Mouse (Mus musculus): ENCODE measurements at regions not wholly inside any gene's neighbourhood (a gene's known extent, or its start where the extent isn't known, plus 50 kb on each side); places are given as distances from the start of the nearest gene placed in this dataset.
A peak's percentile ranks its signal among the peaks of the same experiment; 100 is the strongest.

DNA sequence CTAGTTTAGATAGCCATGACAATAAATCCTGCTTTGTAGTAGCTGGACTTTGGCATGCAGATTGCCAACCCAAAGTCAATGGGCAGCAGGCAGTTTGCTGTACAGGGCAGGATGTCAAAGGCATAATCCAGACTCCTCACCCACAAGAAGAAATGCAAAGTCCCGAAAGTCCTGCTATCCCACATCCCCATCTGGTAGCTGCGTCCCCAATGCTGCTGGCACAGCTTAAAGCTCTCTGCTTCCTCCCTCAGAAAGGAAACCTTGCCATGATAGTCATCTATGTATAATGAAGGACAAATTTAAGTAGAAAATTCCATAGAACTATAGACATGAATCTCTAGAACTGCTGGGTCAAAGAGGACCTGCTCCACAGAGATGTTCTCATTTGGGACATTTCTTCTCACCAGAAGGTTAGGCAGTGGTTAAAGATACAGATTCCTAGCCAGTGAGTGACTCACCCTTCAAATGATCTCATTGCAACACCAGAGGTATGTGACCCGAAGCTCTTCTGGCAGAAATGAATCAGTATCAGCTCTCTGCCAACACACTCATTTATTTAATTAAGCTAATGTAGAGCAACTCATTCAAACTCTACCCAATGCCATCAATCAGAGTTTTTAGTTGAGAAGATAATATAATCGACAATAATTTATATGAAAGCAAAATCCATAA is 217.3 kb upstream of the Tusc1 start:
- Histone ChIP-seq H3K4me3 (ENCODE audit: low read depth, low read length) (no peak overlapping the region), H3K4me2 (ENCODE audit: low read depth, low read length) (no peak overlapping the region), H3K9me3 (replicated peaks; ENCODE audit: control insufficient read depth, low read length) (no peaks in the 10 kb centered on the region), H3K4me1 (ENCODE audit: control insufficient read depth, low read depth, low read length) (peaks cover 13% of the 10 kb centered on the region), H3K9ac (ENCODE audit: low read depth, low read length) (no peak overlapping the region), H3K27me3 (ENCODE audit: control insufficient read depth, insufficient read depth, low read depth, low read length) (no peaks in the 10 kb centered on the region), H3K27ac (ENCODE audit: low read length) (no peak overlapping the region), H3K36me3 (ENCODE audit: control insufficient read depth, insufficient read depth) (no peaks in the 10 kb centered on the region)
- ATAC-seq (ENCODE audit: low read depth): no peak
- WGBS (ENCODE audit: insufficient replicate concordance): 66% methylated on average over 4 of the region's 4 CpGs

DNA sequence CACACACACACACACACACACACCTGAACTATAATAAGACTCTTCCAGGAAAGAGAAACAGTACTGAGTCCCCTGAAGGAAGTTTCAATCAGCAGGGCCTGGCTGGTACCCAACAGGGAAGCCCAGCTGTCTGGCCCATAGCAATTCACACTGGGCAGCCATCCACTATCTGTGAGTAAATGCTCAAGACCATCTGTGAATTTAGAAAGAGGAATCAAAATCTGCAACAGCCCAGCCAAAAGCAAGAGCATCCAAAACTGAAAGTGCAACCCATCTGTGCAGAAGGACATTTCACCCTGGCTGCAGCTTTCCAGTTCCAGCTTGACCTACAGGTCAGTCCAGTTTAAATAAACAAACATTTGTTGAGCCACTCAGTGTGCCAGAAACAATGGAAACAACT is 215.8 kb upstream of the Tusc1 start:
- H3K9ac ChIP-seq (ENCODE audit: low read depth, low read length): no peak overlapping the region
- no peaks in the 10 kb centered on the region for H3K36me3 ChIP-seq (ENCODE audit: control insufficient read depth, insufficient read depth)
- no peaks in the 10 kb centered on the region for H3K9me3 ChIP-seq (replicated peaks; ENCODE audit: control insufficient read depth, low read length)
- H3K4me3 ChIP-seq (ENCODE audit: low read depth, low read length): no peak overlapping the region
- H3K27ac ChIP-seq (ENCODE audit: low read length): no peak overlapping the region
- no peak for ATAC-seq (ENCODE audit: low read depth)
- peaks cover 12% of the 10 kb centered on the region for H3K4me1 ChIP-seq (ENCODE audit: control insufficient read depth, low read depth, low read length)
- H3K4me2 ChIP-seq (ENCODE audit: low read depth, low read length): no peak overlapping the region
- no peaks in the 10 kb centered on the region for H3K27me3 ChIP-seq (ENCODE audit: control insufficient read depth, insufficient read depth, low read depth, low read length)

DNA sequence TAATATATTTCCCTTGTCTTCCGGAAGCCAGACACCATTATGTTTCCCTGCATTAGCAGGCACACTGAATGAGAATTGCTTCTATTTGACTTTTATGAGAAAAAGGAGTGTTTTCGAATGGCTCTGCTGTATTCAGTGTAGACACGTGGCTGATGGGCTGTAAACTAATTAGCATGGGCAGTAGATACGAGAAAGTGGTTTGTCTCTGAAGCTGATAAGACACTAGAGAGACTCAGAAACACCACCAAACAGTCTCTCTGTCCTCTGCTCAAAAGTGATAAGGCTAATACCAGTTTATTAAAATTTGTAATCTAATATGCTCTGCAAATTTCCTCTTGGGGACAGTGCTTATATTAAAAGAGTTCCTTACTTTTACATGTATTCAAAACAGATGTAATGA is 205.3 kb upstream of the Tusc1 start:
- ATAC-seq (ENCODE audit: low read depth): peak; percentile 100
- 25% methylated on average over 4 of the region's 4 CpGs for WGBS (ENCODE audit: insufficient replicate concordance)

GRCm38 (mm10) chr4:93527382-93527781 is 192.1 kb upstream of the Tusc1 start:
- no peak overlapping the region for H3K4me2 ChIP-seq (ENCODE audit: low read depth, low read length)
- H3K27me3 ChIP-seq (ENCODE audit: control insufficient read depth, insufficient read depth, low read depth, low read length): no peaks in the 10 kb centered on the region
- ATAC-seq (ENCODE audit: low read depth): no peak
- H3K36me3 ChIP-seq (ENCODE audit: control insufficient read depth, insufficient read depth): no peaks in the 10 kb centered on the region
- no peaks in the 10 kb centered on the region for H3K9me3 ChIP-seq (replicated peaks; ENCODE audit: control insufficient read depth, low read length)
- H3K9ac ChIP-seq (ENCODE audit: low read depth, low read length): no peak overlapping the region
- no peak overlapping the region for H3K27ac ChIP-seq (ENCODE audit: low read length)
- 59% methylated on average over 2 of the region's 2 CpGs for WGBS (ENCODE audit: insufficient replicate concordance)
- no peaks in the 10 kb centered on the region; the same call in 1 of the 2 replicates for H3K4me1 ChIP-seq (ENCODE audit: control insufficient read depth, low read depth, low read length)
- H3K4me3 ChIP-seq (ENCODE audit: low read depth, low read length): no peak overlapping the region

More for the DNA sequence above, 205.3 kb upstream of the Tusc1 start:
- no peaks in the 10 kb centered on the region for H3K36me3 ChIP-seq (ENCODE audit: control insufficient read depth, insufficient read depth)
- H3K27me3 ChIP-seq (ENCODE audit: control insufficient read depth, insufficient read depth, low read depth, low read length): no peaks in the 10 kb centered on the region
- H3K4me1 ChIP-seq (ENCODE audit: control insufficient read depth, low read depth, low read length): peaks cover 8% of the 10 kb centered on the region
- no peaks in the 10 kb centered on the region for H3K9me3 ChIP-seq (replicated peaks; ENCODE audit: control insufficient read depth, low read length)
- H3K4me2 ChIP-seq (ENCODE audit: low read depth, low read length): peak overlapping the region; percentile 1; the same call in 1 of the 2 replicates
- no peak overlapping the region for H3K9ac ChIP-seq (ENCODE audit: low read depth, low read length)
- no peak overlapping the region for H3K4me3 ChIP-seq (ENCODE audit: low read depth, low read length)
- peak overlapping the region; percentile 46; the same call in 1 of the 2 replicates for H3K27ac ChIP-seq (ENCODE audit: low read length)

DNA sequence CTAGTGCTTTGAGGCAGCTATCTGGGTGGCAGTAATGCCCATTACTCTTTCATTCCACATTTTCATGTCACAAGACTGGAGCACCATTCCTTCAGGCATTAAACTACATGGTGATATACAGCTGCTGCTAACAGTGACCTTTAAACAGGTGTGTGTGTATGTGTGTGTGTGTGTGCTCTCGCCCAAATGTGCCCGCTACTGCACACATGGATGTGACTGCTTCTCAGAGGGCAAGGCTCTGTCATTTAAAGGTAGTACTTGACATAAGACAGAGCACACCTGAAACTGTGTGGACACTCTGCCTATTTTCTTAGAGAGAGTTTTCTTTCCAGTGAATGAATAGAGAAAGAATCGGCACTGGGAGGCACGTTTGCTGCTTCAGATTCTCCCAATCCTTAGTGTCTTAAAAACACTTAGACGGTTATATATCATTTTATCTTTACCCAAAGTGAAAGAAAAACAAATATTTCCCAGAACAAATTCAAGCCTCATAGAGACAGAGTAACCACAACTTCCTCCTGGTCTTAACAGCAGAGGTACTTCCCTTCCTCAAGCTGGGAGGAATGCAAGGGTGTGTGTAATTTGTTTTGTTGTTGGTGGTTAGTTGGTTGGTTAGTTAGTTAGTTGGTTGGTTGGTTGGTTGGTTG is 185.3 kb upstream of the Tusc1 start:
- no peaks in the 10 kb centered on the region for H3K27me3 ChIP-seq (ENCODE audit: control insufficient read depth, insufficient read depth, low read depth, low read length)
- no peak overlapping the region for H3K4me2 ChIP-seq (ENCODE audit: low read depth, low read length)
- no peak overlapping the region for H3K4me3 ChIP-seq (ENCODE audit: low read depth, low read length)
- H3K36me3 ChIP-seq (ENCODE audit: control insufficient read depth, insufficient read depth): no peaks in the 10 kb centered on the region
- WGBS (ENCODE audit: insufficient replicate concordance): 19% methylated on average over 5 of the region's 5 CpGs
- no peaks in the 10 kb centered on the region for H3K9me3 ChIP-seq (replicated peaks; ENCODE audit: control insufficient read depth, low read length)
- no peak; the same call in 1 of the 2 replicates for ATAC-seq (ENCODE audit: low read depth)
- H3K4me1 ChIP-seq (ENCODE audit: control insufficient read depth, low read depth, low read length): peaks cover 4% of the 10 kb centered on the region
- H3K9ac ChIP-seq (ENCODE audit: low read depth, low read length): no peak overlapping the region
- no peak overlapping the region for H3K27ac ChIP-seq (ENCODE audit: low read length)

DNA sequence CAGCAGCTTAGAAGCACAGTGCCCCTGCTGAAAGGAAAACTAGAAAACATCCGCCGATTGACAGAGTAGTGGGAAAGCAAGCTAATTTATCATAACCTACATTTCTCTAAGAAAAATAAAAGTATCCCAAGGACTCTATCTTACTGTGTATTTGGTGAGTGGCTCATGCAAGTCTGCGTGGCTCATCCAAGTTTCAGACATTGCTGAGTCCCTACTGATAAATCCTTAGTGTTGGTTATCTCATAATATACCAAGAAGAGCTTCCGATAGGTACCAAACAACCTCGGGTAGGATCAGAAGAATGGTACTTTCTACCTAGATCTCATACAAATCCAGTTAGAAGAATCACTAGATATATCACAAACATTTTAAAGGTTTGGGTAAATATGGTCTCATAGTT is 183.6 kb upstream of the Tusc1 start:
- Histone ChIP-seq H3K4me3 (ENCODE audit: low read depth, low read length) (no peak overlapping the region), H3K4me1 (ENCODE audit: control insufficient read depth, low read depth, low read length) (peaks cover 4% of the 10 kb centered on the region), H3K27me3 (ENCODE audit: control insufficient read depth, insufficient read depth, low read depth, low read length) (no peaks in the 10 kb centered on the region), H3K27ac (ENCODE audit: low read length) (no peak overlapping the region), H3K36me3 (ENCODE audit: control insufficient read depth, insufficient read depth) (no peaks in the 10 kb centered on the region), H3K4me2 (ENCODE audit: low read depth, low read length) (no peak overlapping the region), H3K9me3 (replicated peaks; ENCODE audit: control insufficient read depth, low read length) (no peaks in the 10 kb centered on the region), H3K9ac (ENCODE audit: low read depth, low read length) (no peak overlapping the region)
- 0 out of 2 replicates have a peak, but pooled peaks have one; percentile 39 for ATAC-seq (ENCODE audit: low read depth)
- 50% methylated on average over 5 of the region's 5 CpGs for WGBS (ENCODE audit: insufficient replicate concordance)

DNA sequence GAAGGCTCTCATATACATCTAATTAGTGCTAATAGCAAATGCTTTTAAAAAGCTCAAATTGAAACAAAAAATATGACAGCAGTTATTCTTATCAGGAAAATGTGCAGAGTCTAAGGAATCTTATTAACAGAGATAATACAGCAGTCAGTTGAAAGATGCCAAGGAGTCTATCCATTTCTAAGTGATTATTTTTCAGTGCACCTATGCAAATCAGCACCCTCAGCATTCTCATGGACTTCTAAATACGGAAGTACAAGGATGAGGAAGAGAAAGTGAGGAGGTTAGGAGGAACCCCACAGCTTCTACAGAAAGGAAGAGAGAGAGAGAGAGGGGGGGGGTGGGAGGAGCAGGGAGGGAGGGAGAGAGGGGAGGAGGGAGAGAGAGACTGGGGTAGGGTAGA is 175.5 kb upstream of the Tusc1 start:
- Histone ChIP-seq H3K27ac (ENCODE audit: low read length) (no peak overlapping the region), H3K4me1 (ENCODE audit: control insufficient read depth, low read depth, low read length) (no peaks in the 10 kb centered on the region), H3K9me3 (replicated peaks; ENCODE audit: control insufficient read depth, low read length) (no peaks in the 10 kb centered on the region), H3K4me2 (ENCODE audit: low read depth, low read length) (no peak overlapping the region), H3K27me3 (ENCODE audit: control insufficient read depth, insufficient read depth, low read depth, low read length) (no peaks in the 10 kb centered on the region), H3K36me3 (ENCODE audit: control insufficient read depth, insufficient read depth) (no peaks in the 10 kb centered on the region), H3K9ac (ENCODE audit: low read depth, low read length) (no peak overlapping the region), H3K4me3 (ENCODE audit: low read depth, low read length) (no peak overlapping the region)
- 12% methylated on average over 1 of the region's 1 CpGs for WGBS (ENCODE audit: insufficient replicate concordance)
- peak; percentile 39; the same call in 1 of the 2 replicates for ATAC-seq (ENCODE audit: low read depth)

DNA sequence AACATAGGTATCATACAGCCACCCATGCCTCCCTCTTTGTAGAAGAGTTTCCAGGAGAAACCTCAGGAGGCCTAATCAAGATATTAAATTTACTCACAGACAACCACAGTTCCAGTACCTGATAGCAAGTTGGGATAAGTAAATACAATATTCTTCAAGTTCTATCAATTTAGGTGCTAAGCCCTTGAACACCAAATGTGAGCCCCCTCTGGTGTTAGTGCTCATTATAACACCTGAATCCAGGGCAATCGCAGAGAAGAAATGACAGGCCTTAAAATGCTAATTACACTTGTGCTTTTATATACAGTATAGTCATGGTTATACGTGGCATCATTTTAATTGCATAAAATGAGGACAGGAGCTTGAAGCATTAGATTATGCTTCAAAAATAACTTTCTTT is 161.6 kb upstream of the Tusc1 start:
- Histone ChIP-seq H3K4me3 (ENCODE audit: low read depth, low read length) (no peak overlapping the region), H3K27ac (ENCODE audit: low read length) (no peak overlapping the region), H3K4me1 (ENCODE audit: control insufficient read depth, low read depth, low read length) (no peaks in the 10 kb centered on the region), H3K4me2 (ENCODE audit: low read depth, low read length) (no peak overlapping the region), H3K9me3 (replicated peaks; ENCODE audit: control insufficient read depth, low read length) (no peaks in the 10 kb centered on the region), H3K9ac (ENCODE audit: low read depth, low read length) (no peak overlapping the region), H3K27me3 (ENCODE audit: control insufficient read depth, insufficient read depth, low read depth, low read length) (no peaks in the 10 kb centered on the region), H3K36me3 (ENCODE audit: control insufficient read depth, insufficient read depth) (no peaks in the 10 kb centered on the region)
- ATAC-seq (ENCODE audit: low read depth): no peak
- whole genome bisulfite sequencing (ENCODE audit: insufficient replicate concordance): 48% methylated on average over 2 of the region's 2 CpGs

- Histone ChIP-seq H3K27me3 (ENCODE audit: control insufficient read depth, insufficient read depth, low read depth, low read length) (no peaks in the 10 kb centered on the region), H3K4me1 (ENCODE audit: control insufficient read depth, low read depth, low read length) (no peaks in the 10 kb centered on the region), H3K9ac (ENCODE audit: low read depth, low read length) (no peak overlapping the region), H3K9me3 (replicated peaks; ENCODE audit: control insufficient read depth, low read length) (no peaks in the 10 kb centered on the region), H3K4me2 (ENCODE audit: low read depth, low read length) (no peak overlapping the region), H3K4me3 (ENCODE audit: low read depth, low read length) (no peak overlapping the region), H3K36me3 (ENCODE audit: control insufficient read depth, insufficient read depth) (no peaks in the 10 kb centered on the region), H3K27ac (ENCODE audit: low read length) (no peak overlapping the region)
- ATAC-seq (ENCODE audit: low read depth): no peak
- WGBS (ENCODE audit: insufficient replicate concordance): 81% methylated on average over 4 of the region's 4 CpGs
These were observed 159.0 kb upstream of the Tusc1 start for GRCm38 (mm10) chr4:93494319-93494718.

Data from liver, embryonic 16.5 days (tissue).